Mouse (Mus musculus): Measurements from ENCODE around the gene F8. TPM values are rescaled to one million over a fixed set of nuclear protein-coding genes. Genes with fewer than 3 reads are reported as not detected.
"Not testable (repeated sequence)": the region's sequence is repeated elsewhere in the genome, so short reads cannot be mapped to it uniquely, and the experiment has no call there.

F8 gene
- polyA plus RNA-seq, 1 experiment from 2014 or later = 4.2 TPM

GRCm38 (mm10) chrX:75381699-75382098, 716 bp downstream of the F8 start:
- Histone ChIP-seq H3K27me3 (ENCODE audit: insufficient read depth, low read length) (no peaks in the 10 kb centered on the region), H3K4me2 (ENCODE audit: low read length) (peak overlapping the region; percentile 52), H3K9ac (ENCODE audit: low read depth, low read length) (no peak overlapping the region), H3K36me3 (ENCODE audit: insufficient read depth, low read length) (no peaks in the 10 kb centered on the region), H3K27ac (no peak overlapping the region), H3K4me3 (replicated peaks; ENCODE audit: low read depth, low read length) (no peak overlapping the region), H3K9me3 (replicated peaks; ENCODE audit: low read length) (no peaks in the 10 kb centered on the region), H3K4me1 (replicated peaks; ENCODE audit: insufficient read depth, low read length) (no peaks in the 10 kb centered on the region)
- ATAC-seq (replicated peaks; ENCODE audit: low FRiP score, low read depth) (no peak), DNase-seq (ENCODE audit: low spot score) (no peak)
- 70% methylated on average over 5 of the region's 5 CpGs for WGBS
- TF ChIP-seq CTCF (IDR thresholded peaks at IDR 0.05; ENCODE audit: low read depth) = no peak

- TF ChIP-seq CTCF (IDR thresholded peaks at IDR 0.05; ENCODE audit: low read depth) = no peak
- Histone ChIP-seq H3K4me3 (replicated peaks; ENCODE audit: low read depth, low read length) (no peak overlapping the region), H3K27me3 (ENCODE audit: insufficient read depth, low read length) (no peaks in the 10 kb centered on the region), H3K36me3 (ENCODE audit: insufficient read depth, low read length) (no peaks in the 10 kb centered on the region), H3K9me3 (replicated peaks; ENCODE audit: low read length) (no peaks in the 10 kb centered on the region), H3K4me2 (ENCODE audit: low read length) (no peak overlapping the region), H3K4me1 (replicated peaks; ENCODE audit: insufficient read depth, low read length) (no peaks in the 10 kb centered on the region), H3K27ac (no peak overlapping the region), H3K9ac (ENCODE audit: low read depth, low read length) (no peak overlapping the region)
- no peak for DNase-seq (ENCODE audit: low spot score)
- WGBS = 76% methylated on average over 1 of the region's 1 CpGs
- no peak for ATAC-seq (replicated peaks; ENCODE audit: low FRiP score, low read depth)
These were observed 1.2 kb downstream of the F8 start for GRCm38 (mm10) chrX:75381176-75381575.

- Histone ChIP-seq H3K27me3 (ENCODE audit: insufficient read depth, low read length) (no peaks in the 10 kb centered on the region), H3K9me3 (replicated peaks; ENCODE audit: low read length) (no peaks in the 10 kb centered on the region), H3K4me2 (ENCODE audit: low read length) (no peak overlapping the region), H3K4me3 (replicated peaks; ENCODE audit: low read depth, low read length) (no peak overlapping the region), H3K9ac (ENCODE audit: low read depth, low read length) (no peak overlapping the region), H3K27ac (no peak overlapping the region), H3K4me1 (replicated peaks; ENCODE audit: insufficient read depth, low read length) (no peaks in the 10 kb centered on the region), H3K36me3 (ENCODE audit: insufficient read depth, low read length) (no peaks in the 10 kb centered on the region)
- DNase-seq (ENCODE audit: low spot score) (no peak), ATAC-seq (replicated peaks; ENCODE audit: low FRiP score, low read depth) (no peak)
- TF ChIP-seq CTCF (IDR thresholded peaks at IDR 0.05; ENCODE audit: low read depth) = no peak
These were observed 5.6 kb downstream of the F8 start for GRCm38 (mm10) chrX:75376815-75377214.

GRCm38 (mm10) chrX:75372666-75373425, 9.6 kb downstream of the F8 start:
- no peaks in the 10 kb centered on the region for H3K36me3 ChIP-seq (ENCODE audit: insufficient read depth, low read length)
- no peak overlapping the region for H3K9ac ChIP-seq (ENCODE audit: low read depth, low read length)
- no peak overlapping the region for H3K4me2 ChIP-seq (ENCODE audit: low read length)
- no peak overlapping the region for H3K27ac ChIP-seq
- H3K9me3 ChIP-seq (replicated peaks; ENCODE audit: low read length) = no peaks in the 10 kb centered on the region
- ATAC-seq (replicated peaks; ENCODE audit: low FRiP score, low read depth) = no peak
- H3K4me3 ChIP-seq (replicated peaks; ENCODE audit: low read depth, low read length) = no peak overlapping the region
- no peaks in the 10 kb centered on the region for H3K27me3 ChIP-seq (ENCODE audit: insufficient read depth, low read length)
- peak; percentile 69 for DNase-seq (ENCODE audit: low spot score)
- 52% methylated on average over 2 of the region's 2 CpGs for WGBS
- no peaks in the 10 kb centered on the region for H3K4me1 ChIP-seq (replicated peaks; ENCODE audit: insufficient read depth, low read length)
- no peak for TF ChIP-seq CTCF (IDR thresholded peaks at IDR 0.05; ENCODE audit: low read depth)

- Histone ChIP-seq H3K36me3 (ENCODE audit: insufficient read depth, low read length) (no peaks in the 10 kb centered on the region), H3K27me3 (ENCODE audit: insufficient read depth, low read length) (no peaks in the 10 kb centered on the region), H3K4me2 (ENCODE audit: low read length) (no peak overlapping the region), H3K27ac (no peak overlapping the region), H3K9ac (ENCODE audit: low read depth, low read length) (no peak overlapping the region), H3K9me3 (replicated peaks; ENCODE audit: low read length) (no peaks in the 10 kb centered on the region), H3K4me3 (replicated peaks; ENCODE audit: low read depth, low read length) (no peak overlapping the region), H3K4me1 (replicated peaks; ENCODE audit: insufficient read depth, low read length) (no peaks in the 10 kb centered on the region)
- no peak for DNase-seq (ENCODE audit: low spot score)
- TF ChIP-seq CTCF (IDR thresholded peaks at IDR 0.05; ENCODE audit: low read depth) = no peak
- no peak for ATAC-seq (replicated peaks; ENCODE audit: low FRiP score, low read depth)
These were observed 12.2 kb downstream of the F8 start for GRCm38 (mm10) chrX:75370197-75370596.

GRCm38 (mm10) chrX:75323556-75323955, 58.9 kb downstream of the F8 start:
- DNase-seq (ENCODE audit: low spot score) (no peak), ATAC-seq (replicated peaks; ENCODE audit: low FRiP score, low read depth) (no peak)
- H3K27me3 ChIP-seq (ENCODE audit: insufficient read depth, low read length) = no peaks in the 10 kb centered on the region
- no peak overlapping the region for H3K4me2 ChIP-seq (ENCODE audit: low read length)
- H3K4me3 ChIP-seq (replicated peaks; ENCODE audit: low read depth, low read length) = no peak overlapping the region
- no peaks in the 10 kb centered on the region for H3K4me1 ChIP-seq (replicated peaks; ENCODE audit: insufficient read depth, low read length)
- H3K9me3 ChIP-seq (replicated peaks; ENCODE audit: low read length) = no peaks in the 10 kb centered on the region
- H3K9ac ChIP-seq (ENCODE audit: low read depth, low read length) = no peak overlapping the region
- 90% methylated on average over 4 of the region's 4 CpGs for WGBS
- TF ChIP-seq CTCF (IDR thresholded peaks at IDR 0.05; ENCODE audit: low read depth) = no peak
- no peaks in the 10 kb centered on the region for H3K36me3 ChIP-seq (ENCODE audit: insufficient read depth, low read length)
- H3K27ac ChIP-seq = no peak overlapping the region

GRCm38 (mm10) chrX:75271676-75272075, 110.7 kb downstream of the F8 start:
- Histone ChIP-seq H3K27ac (no peak overlapping the region), H3K9me3 (replicated peaks; ENCODE audit: low read length) (no peaks in the 10 kb centered on the region), H3K4me1 (replicated peaks; ENCODE audit: insufficient read depth, low read length) (no peaks in the 10 kb centered on the region), H3K9ac (ENCODE audit: low read depth, low read length) (no peak overlapping the region), H3K4me2 (ENCODE audit: low read length) (no peak overlapping the region), H3K36me3 (ENCODE audit: insufficient read depth, low read length) (no peaks in the 10 kb centered on the region), H3K4me3 (replicated peaks; ENCODE audit: low read depth, low read length) (no peak overlapping the region), H3K27me3 (ENCODE audit: insufficient read depth, low read length) (no peaks in the 10 kb centered on the region)
- WGBS = 70% methylated on average over 8 of the region's 8 CpGs
- DNase-seq (ENCODE audit: low spot score) (no peak), ATAC-seq (replicated peaks; ENCODE audit: low FRiP score, low read depth) (no peak)
- TF ChIP-seq CTCF (IDR thresholded peaks at IDR 0.05; ENCODE audit: low read depth) = no peak

GRCm38 (mm10) chrX:75233603-75234376, 148.6 kb downstream of the F8 start:
- not testable (repeated sequence) for H3K27ac ChIP-seq; H3K4me3 ChIP-seq (replicated peaks; ENCODE audit: low read depth, low read length); H3K9me3 ChIP-seq (replicated peaks; ENCODE audit: low read length); ATAC-seq (replicated peaks; ENCODE audit: low FRiP score, low read depth); H3K4me1 ChIP-seq (replicated peaks; ENCODE audit: insufficient read depth, low read length); H3K9ac ChIP-seq (ENCODE audit: low read depth, low read length); H3K36me3 ChIP-seq (ENCODE audit: insufficient read depth, low read length); DNase-seq (ENCODE audit: low spot score); H3K27me3 ChIP-seq (ENCODE audit: insufficient read depth, low read length); H3K4me2 ChIP-seq (ENCODE audit: low read length)
- WGBS = 43% methylated on average over 7 of the region's 8 CpGs

Data from kidney, postnatal 0 days (tissue).